Mouse (Mus musculus): Measurements from ENCODE around the gene Plcxd3.

DNA sequence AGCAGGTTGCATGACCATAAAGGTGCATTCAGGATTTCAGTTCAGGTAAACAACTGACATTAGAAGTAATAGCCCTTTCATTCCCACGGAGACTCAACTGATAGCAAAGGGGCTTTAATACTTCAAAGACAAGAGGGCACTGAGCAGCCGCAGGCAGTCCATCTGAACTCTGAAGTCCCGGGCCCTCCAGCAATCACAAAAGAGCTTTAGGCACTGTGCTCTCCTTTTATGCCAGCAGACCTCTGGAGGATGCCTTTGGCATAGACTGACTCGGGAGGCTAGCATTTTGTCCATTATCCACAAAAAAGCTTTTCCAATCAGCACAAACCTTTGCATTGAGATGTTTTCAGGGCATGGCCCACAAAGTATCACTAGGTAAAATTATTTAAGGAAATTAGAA is 33.7 kb upstream of the Plcxd3 start:
- TF ChIP-seq GATA1 (IDR thresholded peaks at IDR 0.05; ENCODE audit: borderline replicate concordance, low read length) (no peak), FLI1 (IDR thresholded peaks at IDR 0.05; ENCODE audit: low read length) (no peak)

Data from megakaryocyte, embryonic 14.5 days (primary cell).